Mouse (Mus musculus): Measurements from ENCODE around the gene Bcl2l11. TPM values are rescaled to one million over a fixed set of nuclear protein-coding genes. Genes with fewer than 3 reads are reported as not detected.

The Bcl2l11 gene
- total and polyA plus RNA-seq, 3 experiments = 2.3 to 6.3 TPM; not detected in 1

DNA sequence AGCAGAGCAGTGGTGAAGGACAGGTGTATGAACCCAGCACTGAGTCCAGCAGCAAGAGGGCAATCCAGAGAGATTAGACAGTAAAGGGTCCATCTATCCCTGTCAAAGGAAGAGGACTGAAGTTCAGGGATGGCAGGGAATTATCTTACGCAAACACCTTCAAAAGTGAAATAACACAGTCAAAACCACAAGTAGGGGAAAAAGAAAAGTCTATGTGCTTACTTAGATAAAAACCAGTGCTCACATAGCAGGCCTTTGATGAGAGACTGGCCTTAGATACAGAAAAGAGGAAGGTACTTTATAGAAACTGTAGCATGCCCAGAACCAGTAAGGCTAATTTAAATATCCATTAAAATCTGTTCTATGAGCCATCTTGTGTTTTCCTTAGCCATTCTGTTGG is 40.4 kb upstream of the Bcl2l11 start (continued):
- peak; percentile 94 for TF ChIP-seq RCOR1 (IDR thresholded peaks at IDR 0.05; ENCODE audit: low read depth, low read length)
- TF ChIP-seq TAL1 (IDR thresholded peaks at IDR 0.05; ENCODE audit: low read length) = peak; percentile 97

DNA sequence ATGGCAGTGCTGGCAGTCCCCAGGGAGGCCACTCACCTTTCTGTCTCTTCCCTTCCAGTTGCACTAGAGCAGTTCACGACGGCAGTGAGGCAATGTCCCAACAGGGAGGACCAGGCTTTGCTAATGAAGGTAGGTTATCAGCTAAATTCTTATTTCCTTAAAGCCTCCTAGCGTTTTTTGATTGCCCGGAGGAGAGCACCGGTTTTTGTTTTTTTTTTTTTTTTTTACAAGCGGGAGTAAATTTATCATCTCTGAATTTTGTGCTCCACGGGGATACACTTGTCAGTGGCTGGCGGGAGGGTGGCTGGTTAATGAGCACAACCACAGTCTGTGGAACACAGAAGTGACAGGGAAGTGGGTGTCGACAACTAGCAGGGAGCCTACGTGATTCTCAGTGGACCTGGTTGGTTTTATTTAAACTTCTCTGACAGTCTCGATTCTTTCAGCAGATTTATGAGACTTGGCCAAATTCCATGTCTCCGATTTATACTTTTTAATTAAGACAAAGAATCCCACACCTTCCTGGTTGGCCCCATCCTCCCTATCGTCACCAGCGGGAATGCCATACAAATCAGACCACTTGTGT is 39.4 kb upstream of the Bcl2l11 start:
- Histone ChIP-seq H3K4me1 (ENCODE audit: control insufficient read depth in 1 of 2, insufficient read depth in 2 of 2, low read length in 2 of 2) (peaks cover 24 to 26% of the 10 kb centered on the region in 2 experiments), H3K27ac (ENCODE audit: control insufficient read depth, low read depth, low read length) (peak overlapping the region; percentile 57)

GRCm38 (mm10) chr2:128086996-128087526 is 38.8 kb upstream of the Bcl2l11 start:
- Histone ChIP-seq H3K36me3 (ENCODE audit: control insufficient read depth in 1 of 2, insufficient read depth in 2 of 2, low read length in 2 of 2) (peaks cover 0 to 37% of the 10 kb centered on the region in 2 experiments; a peak in 2 of 4 replicates), H3K9ac (ENCODE audit: control insufficient read depth, low read depth, low read length, poor library complexity, severe bottlenecking) (no peak overlapping the region), H3K9me3 (replicated peaks; ENCODE audit: insufficient read depth, low read length) (no peaks in the 10 kb centered on the region), H3K27me3 (ENCODE audit: control insufficient read depth in 1 of 2, insufficient read depth in 2 of 2, low read length in 2 of 2) (no peaks in the 10 kb centered on the region), H3K4me3 (ENCODE audit: control insufficient read depth in 1 of 2, insufficient read depth in 1 of 2, low read depth in 2 of 2, low read length in 2 of 2) (no peak overlapping the region), H3K4me1 (ENCODE audit: control insufficient read depth in 1 of 2, insufficient read depth in 2 of 2, low read length in 2 of 2) (peaks cover 24 to 25% of the 10 kb centered on the region in 2 experiments), H3K27ac (ENCODE audit: control insufficient read depth, low read depth, low read length) (no peak overlapping the region), H3K79me2 (ENCODE audit: control insufficient read depth, insufficient read depth, low read length, poor library complexity) (no peaks in the 10 kb centered on the region)
- no peak for DNase-seq (ENCODE audit: low read depth, low spot score)
- no peak for TF ChIP-seq GATA1 (IDR thresholded peaks at IDR 0.05; ENCODE audit: low read depth, low read length)
- TF ChIP-seq ZC3H11A (IDR thresholded peaks at IDR 0.05; ENCODE audit: low read depth, low read length) = no peak
- TF ChIP-seq E2F4 (IDR thresholded peaks at IDR 0.05; ENCODE audit: borderline replicate concordance, low read depth, low read length) = no peak

More for the DNA sequence above, 39.4 kb upstream of the Bcl2l11 start:
- peak; percentile 47 for DNase-seq (ENCODE audit: low read depth, low spot score)
- TF ChIP-seq EP300 (IDR thresholded peaks at IDR 0.05; ENCODE audit: low read depth in 1 of 2, low read length in 2 of 2) (peak in 1 of 2 experiments; percentile 21; a peak in 1 of 4 replicates), GATA1 (IDR thresholded peaks at IDR 0.05; ENCODE audit: low read depth, low read length) (peak; percentile 36), TCF12 (IDR thresholded peaks at IDR 0.05; ENCODE audit: low read depth, low read length) (peak; percentile 22; the same call in 1 of the 2 replicates), KAT2A (conservative IDR thresholded peaks at IDR 0.05; ENCODE audit: low read depth, low read length) (no peak), BHLHE40 (IDR thresholded peaks at IDR 0.05; ENCODE audit: borderline replicate concordance, low read depth, low read length) (no peak), UBTF (IDR thresholded peaks at IDR 0.05; ENCODE audit: borderline replicate concordance, insufficient read depth, low read depth, low read length) (no peak), ETS1 (IDR thresholded peaks at IDR 0.05; ENCODE audit: low read depth, low read length) (no peak; the same call in 1 of the 2 replicates), USF1 (IDR thresholded peaks at IDR 0.05; ENCODE audit: low read depth, low read length) (no peak), ZKSCAN1 (IDR thresholded peaks at IDR 0.05; ENCODE audit: low read depth, low read length) (no peak), NELFE (IDR thresholded peaks at IDR 0.05; ENCODE audit: low read depth, low read length) (no peak), POLR2AphosphoS2 (IDR thresholded peaks at IDR 0.05; ENCODE audit: low read length) (no peak), MYB (IDR thresholded peaks at IDR 0.05; ENCODE audit: low read depth, low read length) (no peak), POLR2AphosphoS5 (IDR thresholded peaks at IDR 0.05; ENCODE audit: borderline replicate concordance, low read depth, low read length) (no peak), MAX (IDR thresholded peaks at IDR 0.05; ENCODE audit: low read length) (no peak), ZC3H11A (IDR thresholded peaks at IDR 0.05; ENCODE audit: low read depth, low read length) (no peak), CTCF (IDR thresholded peaks at IDR 0.05 in 2 of 3, conservative IDR thresholded peaks at IDR 0.05 in 1 of 3; ENCODE audit: control insufficient read depth in 1 of 3, insufficient read depth in 1 of 3, low read depth in 2 of 3, low read length in 3 of 3, poor library complexity in 1 of 3, severe bottlenecking in 1 of 3) (no peak), SMC3 (IDR thresholded peaks at IDR 0.05; ENCODE audit: low read depth, low read length) (no peak), TBP (IDR thresholded peaks at IDR 0.05; ENCODE audit: low read depth, low read length) (no peak), CHD2 (IDR thresholded peaks at IDR 0.05; ENCODE audit: low read length) (no peak), ZMIZ1 (IDR thresholded peaks at IDR 0.05; ENCODE audit: low read depth, low read length) (no peak), USF2 (IDR thresholded peaks at IDR 0.05; ENCODE audit: borderline replicate concordance in 1 of 2, insufficient read depth in 1 of 2, low read depth in 1 of 2, low read length in 2 of 2) (no peak), ZNF384 (IDR thresholded peaks at IDR 0.05; ENCODE audit: low read depth, low read length) (peak; percentile 93)
- Histone ChIP-seq H3K36me3 (ENCODE audit: control insufficient read depth in 1 of 2, insufficient read depth in 2 of 2, low read length in 2 of 2) (peaks cover 0 to 37% of the 10 kb centered on the region in 2 experiments; a peak in 2 of 4 replicates), H3K79me2 (ENCODE audit: control insufficient read depth, insufficient read depth, low read length, poor library complexity) (no peaks in the 10 kb centered on the region), H3K9ac (ENCODE audit: control insufficient read depth, low read depth, low read length, poor library complexity, severe bottlenecking) (peak overlapping the region; percentile 22; the same call in 1 of the 2 replicates), H3K4me3 (ENCODE audit: control insufficient read depth in 1 of 2, insufficient read depth in 1 of 2, low read depth in 2 of 2, low read length in 2 of 2) (peak overlapping the region; percentile 31 to 36; a peak in 3 of 4 replicates), H3K9me3 (replicated peaks; ENCODE audit: insufficient read depth, low read length) (no peaks in the 10 kb centered on the region), H3K27me3 (ENCODE audit: control insufficient read depth in 1 of 2, insufficient read depth in 2 of 2, low read length in 2 of 2) (no peaks in the 10 kb centered on the region)
